Mouse (Mus musculus) brain, embryonic 14.5 days (tissue): Measurements from ENCODE around the gene Efl1.

ENCODE experiments used
- CTCF ChIP-seq: fragments of 200-500 bp; IDR thresholded peaks from 2 replicates; pipeline ENCODE4 v1.5.1; 2012; ENCODE audit warnings: inconsistent platforms, mild to moderate bottlenecking, moderate library complexity, borderline replicate concordance; ENCODE audit not compliant: insufficient read depth, insufficient read length; ENCODE audit errors: extremely low read depth
- POLR2A ChIP-seq: fragments of 200-500 bp; IDR thresholded peaks from 2 replicates; pipeline ENCODE4 v1.6.1; 2012; ENCODE audit warnings: mild to moderate bottlenecking, inconsistent platforms, borderline replicate concordance; ENCODE audit not compliant: poor library complexity, insufficient read depth, insufficient read length, severe bottlenecking; ENCODE audit errors: extremely low read depth

- TF ChIP-seq CTCF (no peak), POLR2A (no peak)
Measured at GRCm38 (mm10) chr7:82822528-82822927, 174.1 kb downstream of the Efl1 start.
